Mouse (Mus musculus): ENCODE measurements around the gene Gm39115.

Gene Gm39115

GRCm38 (mm10) chr7:142095183-142095931 lies 40.5 kb downstream of the Gm39115 start, which contains the start of gene Dusp8:
Dusp8 (minus strand) TSS chr7:142095843.
- peak; percentile 81 to 95 for DNase-seq (ENCODE audit: low spot score in 2 of 2)

GRCm38 (mm10) chr7:142094301-142095143 lies 41.3 kb downstream of the Gm39115 start:
- DNase-seq (ENCODE audit: low spot score in 2 of 2), result peak in 1 of 2 experiments; percentile 71

- no peak for DNase-seq (ENCODE audit: low spot score in 2 of 2)
Observed at GRCm38 (mm10) chr7:142093696-142094240, 42.1 kb downstream of the Gm39115 start.

- no peak for DNase-seq (ENCODE audit: low spot score in 2 of 2)
Observed at GRCm38 (mm10) chr7:142092991-142093390, 42.8 kb downstream of the Gm39115 start.

- DNase-seq (ENCODE audit: low spot score in 2 of 2), result peak in 1 of 2 experiments; percentile 50
Observed at GRCm38 (mm10) chr7:142091848-142092247, 44.0 kb downstream of the Gm39115 start.

GRCm38 (mm10) chr7:142089648-142090447 lies 46.0 kb downstream of the Gm39115 start:
- DNase-seq (ENCODE audit: low spot score in 2 of 2), result no peak

- DNase-seq (ENCODE audit: low spot score in 2 of 2), result peak in 1 of 2 experiments; percentile 65
Observed at GRCm38 (mm10) chr7:142088886-142089285, 46.9 kb downstream of the Gm39115 start.

- no peak for DNase-seq (ENCODE audit: low spot score in 2 of 2)
Observed at GRCm38 (mm10) chr7:142087069-142087652, 48.7 kb downstream of the Gm39115 start.

- DNase-seq (ENCODE audit: low spot score in 2 of 2), result no peak
Observed at GRCm38 (mm10) chr7:142086159-142086905, 49.5 kb downstream of the Gm39115 start.

All from left cerebral cortex, adult 9 months (tissue).